Mouse (Mus musculus): ENCODE results near the gene Rbm20. TPM values are rescaled to one million over a fixed set of nuclear protein-coding genes. Genes with fewer than 3 reads are reported as not detected.

Gene Rbm20
- polyA plus RNA-seq, 1 experiment from 2014 or later = 0.52 TPM

- Histone ChIP-seq H3K4me3 (ENCODE audit: low read depth, low read length) (0 out of 2 replicates have a peak overlapping the region, but pooled peaks have one; percentile 12), H3K27ac (ENCODE audit: low read depth, low read length) (peak overlapping the region; percentile 8; the same call in 1 of the 2 replicates), H3K36me3 (ENCODE audit: control insufficient read depth, insufficient read depth) (no peaks in the 10 kb centered on the region), H3K27me3 (replicated peaks; ENCODE audit: control insufficient read depth, insufficient read depth, low read length) (no peaks in the 10 kb centered on the region), H3K9me3 (ENCODE audit: control insufficient read depth) (no peaks in the 10 kb centered on the region), H3K9ac (ENCODE audit: low read depth, low read length) (no peak overlapping the region), H3K4me2 (replicated peaks; ENCODE audit: low read depth) (peak overlapping the region; percentile 49), H3K4me1 (replicated peaks; ENCODE audit: control insufficient read depth, insufficient read depth, low read length) (peaks cover 5% of the 10 kb centered on the region; the same call in 1 of the 2 replicates)
- 17% methylated on average over 9 of the region's 9 CpGs for WGBS
- TF ChIP-seq CTCF (IDR thresholded peaks at IDR 0.05; ENCODE audit: low read depth) = 0 out of 2 replicates have a peak, but pooled peaks have one; percentile 24
- ATAC-seq = peak; percentile 89
These were observed 182.0 kb downstream of the Rbm20 start for GRCm38 (mm10) chr19:53859149-53859548.

- Histone ChIP-seq H3K36me3 (ENCODE audit: control insufficient read depth, insufficient read depth) (no peaks in the 10 kb centered on the region), H3K27me3 (replicated peaks; ENCODE audit: control insufficient read depth, insufficient read depth, low read length) (no peaks in the 10 kb centered on the region), H3K4me1 (replicated peaks; ENCODE audit: control insufficient read depth, insufficient read depth, low read length) (peaks cover 5% of the 10 kb centered on the region; the same call in 1 of the 2 replicates), H3K27ac (ENCODE audit: low read depth, low read length) (peak overlapping the region; percentile 8; the same call in 1 of the 2 replicates), H3K9me3 (ENCODE audit: control insufficient read depth) (no peaks in the 10 kb centered on the region), H3K9ac (ENCODE audit: low read depth, low read length) (no peak overlapping the region), H3K4me3 (ENCODE audit: low read depth, low read length) (0 out of 2 replicates have a peak overlapping the region, but pooled peaks have one; percentile 12), H3K4me2 (replicated peaks; ENCODE audit: low read depth) (peak overlapping the region; percentile 49)
- TF ChIP-seq CTCF (IDR thresholded peaks at IDR 0.05; ENCODE audit: low read depth) = no peak
- peak; percentile 29 for ATAC-seq
- WGBS = 38% methylated on average over 7 of the region's 7 CpGs
These were observed 182.5 kb downstream of the Rbm20 start for GRCm38 (mm10) chr19:53859593-53859992.

- Histone ChIP-seq H3K9ac (ENCODE audit: low read depth, low read length) (no peak overlapping the region), H3K4me3 (ENCODE audit: low read depth, low read length) (no peak overlapping the region), H3K27ac (ENCODE audit: low read depth, low read length) (no peak overlapping the region), H3K27me3 (replicated peaks; ENCODE audit: control insufficient read depth, insufficient read depth, low read length) (no peaks in the 10 kb centered on the region), H3K4me1 (replicated peaks; ENCODE audit: control insufficient read depth, insufficient read depth, low read length) (peaks cover 3% of the 10 kb centered on the region; the same call in 1 of the 2 replicates), H3K9me3 (ENCODE audit: control insufficient read depth) (no peaks in the 10 kb centered on the region), H3K36me3 (ENCODE audit: control insufficient read depth, insufficient read depth) (no peaks in the 10 kb centered on the region), H3K4me2 (replicated peaks; ENCODE audit: low read depth) (no peak overlapping the region)
- TF ChIP-seq CTCF (IDR thresholded peaks at IDR 0.05; ENCODE audit: low read depth) = no peak
- ATAC-seq = no peak
- 78% methylated on average over 7 of the region's 7 CpGs for WGBS
These were observed 184.2 kb downstream of the Rbm20 start for GRCm38 (mm10) chr19:53861346-53861745.

- Histone ChIP-seq H3K9me3 (ENCODE audit: control insufficient read depth) (no peaks in the 10 kb centered on the region), H3K9ac (ENCODE audit: low read depth, low read length) (no peak overlapping the region), H3K27me3 (replicated peaks; ENCODE audit: control insufficient read depth, insufficient read depth, low read length) (no peaks in the 10 kb centered on the region), H3K36me3 (ENCODE audit: control insufficient read depth, insufficient read depth) (no peaks in the 10 kb centered on the region), H3K4me2 (replicated peaks; ENCODE audit: low read depth) (no peak overlapping the region), H3K4me1 (replicated peaks; ENCODE audit: control insufficient read depth, insufficient read depth, low read length) (peaks cover 3% of the 10 kb centered on the region; the same call in 1 of the 2 replicates), H3K27ac (ENCODE audit: low read depth, low read length) (no peak overlapping the region), H3K4me3 (ENCODE audit: low read depth, low read length) (no peak overlapping the region)
- WGBS = 73% methylated on average over 8 of the region's 8 CpGs
- TF ChIP-seq CTCF (IDR thresholded peaks at IDR 0.05; ENCODE audit: low read depth) = no peak
- no peak for ATAC-seq
These were observed 185.6 kb downstream of the Rbm20 start for GRCm38 (mm10) chr19:53862573-53863246.

- no peaks in the 10 kb centered on the region for H3K36me3 ChIP-seq (ENCODE audit: control insufficient read depth, insufficient read depth)
- ATAC-seq = no peak
- H3K27me3 ChIP-seq (replicated peaks; ENCODE audit: control insufficient read depth, insufficient read depth, low read length) = no peaks in the 10 kb centered on the region
These were observed 190.1 kb downstream of the Rbm20 start for GRCm38 (mm10) chr19:53867238-53867637.

GRCm38 (mm10) chr19:53868125-53868524, 191.0 kb downstream of the Rbm20 start:
- Histone ChIP-seq H3K27me3 (replicated peaks; ENCODE audit: control insufficient read depth, insufficient read depth, low read length) (no peaks in the 10 kb centered on the region), H3K4me1 (replicated peaks; ENCODE audit: control insufficient read depth, insufficient read depth, low read length) (peaks cover 32% of the 10 kb centered on the region), H3K9ac (ENCODE audit: low read depth, low read length) (no peak overlapping the region), H3K27ac (ENCODE audit: low read depth, low read length) (no peak overlapping the region), H3K36me3 (ENCODE audit: control insufficient read depth, insufficient read depth) (no peaks in the 10 kb centered on the region), H3K9me3 (ENCODE audit: control insufficient read depth) (no peaks in the 10 kb centered on the region), H3K4me3 (ENCODE audit: low read depth, low read length) (no peak overlapping the region), H3K4me2 (replicated peaks; ENCODE audit: low read depth) (no peak overlapping the region)
- no peak for TF ChIP-seq CTCF (IDR thresholded peaks at IDR 0.05; ENCODE audit: low read depth)
- WGBS = 95% methylated on average over 6 of the region's 6 CpGs
- ATAC-seq = no peak

More at GRCm38 (mm10) chr19:53867238-53867637, 190.1 kb downstream of the Rbm20 start:
- no peak overlapping the region for H3K4me2 ChIP-seq (replicated peaks; ENCODE audit: low read depth)
- no peaks in the 10 kb centered on the region for H3K9me3 ChIP-seq (ENCODE audit: control insufficient read depth)
- no peak overlapping the region for H3K4me3 ChIP-seq (ENCODE audit: low read depth, low read length)
- peaks cover 23% of the 10 kb centered on the region for H3K4me1 ChIP-seq (replicated peaks; ENCODE audit: control insufficient read depth, insufficient read depth, low read length)
- no peak for TF ChIP-seq CTCF (IDR thresholded peaks at IDR 0.05; ENCODE audit: low read depth)
- no peak overlapping the region for H3K27ac ChIP-seq (ENCODE audit: low read depth, low read length)
- no peak overlapping the region for H3K9ac ChIP-seq (ENCODE audit: low read depth, low read length)
